ENCODE assay signal across 8 mouse cellular contexts in genomic region chr4:120650208-120650592, GRCm38 (mm10). TPM values are rescaled to one million over a fixed set of nuclear protein-coding genes. Genes with fewer than 3 reads are reported as not detected.
A peak's percentile ranks its signal among the peaks of the same experiment; 100 is the strongest.
DNase-seq lines count a peak whose midpoint lies in the region; ATAC-seq and TF ChIP-seq lines count a peak whose summit lies in the region.

No protein-coding gene starts in this region.

- no peaks in the 10 kb centered on the region for H3K4me1 ChIP-seq in heart, adult 2 months (ENCODE audit: control insufficient read depth, insufficient read depth, low read length)
- H3K4me1 ChIP-seq in ES-Bruce4 (ENCODE audit: control insufficient read depth, insufficient read depth, low read length): no peaks in the 10 kb centered on the region
- peaks cover 13% of the 10 kb centered on the region; the same call in 1 of the 2 replicates for H3K4me1 ChIP-seq in forebrain, embryonic 13.5 days
- H3K4me1 ChIP-seq in liver, embryonic 13.5 days (replicated peaks): peaks cover 39% of the 10 kb centered on the region

- intact Hi-C loops in heart, adult 2 months (cut with DNase I): no loop called here
- intact Hi-C loops in heart, postnatal 25 days (cut with DNase I): no loop called here

- no peak for TF ChIP-seq EP300 in heart, adult 2 months (IDR thresholded peaks at IDR 0.05; ENCODE audit: insufficient read depth, low read depth, low read length)
- TF ChIP-seq EP300 in ES-Bruce4 (IDR thresholded peaks at IDR 0.05; ENCODE audit: insufficient read depth, low read depth, low read length): no peak

- WGBS in heart, adult 2 months: 34% methylated on average over 7 of the region's 7 CpGs
- WGBS in forebrain, embryonic 13.5 days: 23% methylated on average over 7 of the region's 7 CpGs
- 23% methylated on average over 7 of the region's 7 CpGs for WGBS in liver, embryonic 13.5 days (ENCODE audit: insufficient replicate concordance)

- H3K79me2 ChIP-seq in heart, adult 2 months (replicated peaks; ENCODE audit: control insufficient read depth, insufficient read depth, low read length): no peaks in the 10 kb centered on the region

- H3K4me3 ChIP-seq in heart, adult 2 months: peak overlapping the region; percentile 41; the same call in 1 of the 2 replicates
- peak overlapping the region; percentile 75; the same call in 1 of the 2 replicates for H3K4me3 ChIP-seq in ES-Bruce4 (ENCODE audit: low read depth, low read length)
- H3K4me3 ChIP-seq in forebrain, embryonic 13.5 days: peak overlapping the region; percentile 53
- peak overlapping the region; percentile 66 for H3K4me3 ChIP-seq in liver, embryonic 13.5 days (replicated peaks)

- no peak for TF ChIP-seq POLR2A in heart, adult 2 months (IDR thresholded peaks at IDR 0.05; ENCODE audit: insufficient read depth, low read depth, low read length)
- TF ChIP-seq POLR2A in ES-Bruce4 (IDR thresholded peaks at IDR 0.05; ENCODE audit: insufficient read depth, low read length): no peak

- no peak overlapping the region for H3K9ac ChIP-seq in heart, adult 2 months (ENCODE audit: low read depth, low read length)
- 0 out of 2 replicates have a peak overlapping the region, but pooled peaks have one; percentile 34 for H3K9ac ChIP-seq in ES-Bruce4 (ENCODE audit: low read depth, poor library complexity, severe bottlenecking)
- H3K9ac ChIP-seq in forebrain, embryonic 13.5 days: peak overlapping the region; percentile 76
- peak overlapping the region; percentile 82 for H3K9ac ChIP-seq in liver, embryonic 13.5 days

- no peaks in the 10 kb centered on the region for H3K36me3 ChIP-seq in heart, adult 2 months (ENCODE audit: control insufficient read depth, insufficient read depth, low read length)
- H3K36me3 ChIP-seq in ES-Bruce4 (ENCODE audit: control insufficient read depth, insufficient read depth, low read length, poor library complexity, severe bottlenecking): no peaks in the 10 kb centered on the region
- H3K36me3 ChIP-seq in forebrain, embryonic 13.5 days (ENCODE audit: poor library complexity, severe bottlenecking): no peaks in the 10 kb centered on the region
- H3K36me3 ChIP-seq in liver, embryonic 13.5 days: no peaks in the 10 kb centered on the region

- H3K27me3 ChIP-seq in heart, adult 2 months (ENCODE audit: control insufficient read depth, insufficient read depth, low read length): peaks cover 4% of the 10 kb centered on the region; the same call in 1 of the 2 replicates
- H3K27me3 ChIP-seq in ES-Bruce4 (ENCODE audit: control insufficient read depth, insufficient read depth, low read length, poor library complexity, severe bottlenecking): peaks cover 6% of the 10 kb centered on the region
- H3K27me3 ChIP-seq in forebrain, embryonic 13.5 days: peaks cover 56% of the 10 kb centered on the region
- H3K27me3 ChIP-seq in liver, embryonic 13.5 days: peaks cover 52% of the 10 kb centered on the region

- no peak for DNase-seq in heart, adult 2 months
- no peak for DNase-seq in heart, postnatal 25 days (ENCODE audit: low spot score)
- DNase-seq in liver, embryonic 13.5 days: no peak
- no peak for DNase-seq in thymus, postnatal 36 days
- DNase-seq in testis, postnatal 14 days (ENCODE audit: low spot score): no peak
- DNase-seq in embryo, embryonic 9.5 days (ENCODE audit: extremely low spot score): no peak

- TF ChIP-seq CTCF in heart, adult 2 months (IDR thresholded peaks at IDR 0.05): no peak
- TF ChIP-seq CTCF in ES-Bruce4 (IDR thresholded peaks at IDR 0.05; ENCODE audit: low read depth, low read length): no peak

- peak; percentile 57 for ATAC-seq in forebrain, embryonic 13.5 days
- ATAC-seq in liver, embryonic 13.5 days (ENCODE audit: low read depth): no peak

- H3K9me3 ChIP-seq in ES-Bruce4 (replicated peaks; ENCODE audit: control insufficient read depth, insufficient read depth, low read length, poor library complexity, severe bottlenecking): no peaks in the 10 kb centered on the region
- H3K9me3 ChIP-seq in forebrain, embryonic 13.5 days (replicated peaks): no peaks in the 10 kb centered on the region
- H3K9me3 ChIP-seq in liver, embryonic 13.5 days (replicated peaks): no peaks in the 10 kb centered on the region

- H3K4me2 ChIP-seq in forebrain, embryonic 13.5 days: peak overlapping the region; percentile 95
- H3K4me2 ChIP-seq in liver, embryonic 13.5 days: peak overlapping the region; percentile 97

- H3K27ac ChIP-seq in heart, adult 2 months: no peak overlapping the region
- H3K27ac ChIP-seq in ES-Bruce4 (ENCODE audit: insufficient read depth, low read length): no peak overlapping the region
- H3K27ac ChIP-seq in forebrain, embryonic 13.5 days: no peak overlapping the region
- no peak overlapping the region for H3K27ac ChIP-seq in liver, embryonic 13.5 days

RNA-seq across cellular contexts. Expression of gene Cited4, which starts 16.2 kb away (rescaled TPM):
- 10 to 100 TPM; 31.6 to 52.2 TPM for total RNA-seq in heart, adult 2 months (2021)
- 39.9 and 51.2 TPM in 2 replicates for polyA plus RNA-seq in heart, adult 2 months (2012; rRNA removed)
- 10 to 100 TPM; 46.4 to 61.3 TPM for total RNA-seq in heart, postnatal 25 days (2021)
- polyA plus RNA-seq in ES-Bruce4 (2011; ENCODE audit: insufficient read depth, insufficient read length, low read depth, missing spikeins): 3.2 and 3.9 TPM in 2 replicates
- 0.44 and 0.84 TPM in 2 replicates for polyA plus RNA-seq in forebrain, embryonic 13.5 days (2015; fragmentation: Nextera tagmentation; extraction: Ambion mirVana)
- 124 and 128 TPM in 2 replicates for polyA plus RNA-seq in liver, embryonic 13.5 days (2015; fragmentation: Nextera tagmentation; extraction: Ambion mirVana)
